Mouse (Mus musculus): ENCODE data around the gene A4galt.

GRCm38 (mm10) chr15:83204731-83205451 is 46.7 kb downstream of the A4galt start:
- TF ChIP-seq ZNF384 (IDR thresholded peaks at IDR 0.05; ENCODE audit: low read depth, low read length): no peak
- 0 out of 2 replicates have a peak, but pooled peaks have one; percentile 23 for TF ChIP-seq CHD2 (IDR thresholded peaks at IDR 0.05; ENCODE audit: low read depth, low read length)
- no peak for TF ChIP-seq MAFK (IDR thresholded peaks at IDR 0.05; ENCODE audit: insufficient read depth, low read depth, low read length)
- TF ChIP-seq ZC3H11A (IDR thresholded peaks at IDR 0.05; ENCODE audit: borderline replicate concordance, low read depth, low read length): peak; percentile 77

All from ES-E14 (cell line).